Mouse (Mus musculus): ENCODE measurements around the gene 1810049J17Rik. TPM values are rescaled to one million over a fixed set of nuclear protein-coding genes. Genes with fewer than 3 reads are reported as not detected.

Gene 1810049J17Rik
- polyA plus RNA-seq, 1 experiment from 2014 or later: 2.0 TPM

- TF ChIP-seq CTCF (IDR thresholded peaks at IDR 0.05): no peak
- CTCF ChIA-PET: interaction anchor here (0.9 to 2.4 kb wide), 4 partner anchors 24 to 222 kb away, joined by 3 to 7 read pairs (median 4); no protein-coding TSS in a partner anchor
- no peak for DNase-seq (ENCODE audit: low read depth, low spot score)
- POLR2A ChIA-PET: no interaction called here
- H3K27me3 ChIP-seq: no peaks in the 10 kb centered on the region
- in situ Hi-C loops (cut with MboI; ENCODE audit: low pct_unique_long_range_greater_than_20kb): no loop called here
- ATAC-seq: no peak
Observed at GRCm38 (mm10) chr15:12364096-12364495, 42.4 kb upstream of the 1810049J17Rik start.

GRCm38 (mm10) chr15:12362701-12363040 is 41.0 kb upstream of the 1810049J17Rik start:
- in situ Hi-C loops (cut with MboI; ENCODE audit: low pct_unique_long_range_greater_than_20kb): no loop called here

GRCm38 (mm10) chr15:12362001-12362700 is 40.5 kb upstream of the 1810049J17Rik start:
- no peak for TF ChIP-seq CTCF (IDR thresholded peaks at IDR 0.05)
- ChIA-PET CTCF (interaction anchor here (1.3 to 2.4 kb wide), 3 partner anchors 9 to 215 kb away, joined by 3 to 7 read pairs (median 7); no protein-coding TSS in a partner anchor), POLR2A (interaction anchor here (0.6 kb wide), 1 partner anchor 8 kb away, joined by 4 read pairs; no protein-coding TSS in a partner anchor)
- H3K27me3 ChIP-seq: no peaks in the 10 kb centered on the region
- DNase-seq (ENCODE audit: low read depth, low spot score): no peak
- ATAC-seq: no peak
- in situ Hi-C loops (cut with MboI; ENCODE audit: low pct_unique_long_range_greater_than_20kb): no loop called here

More at GRCm38 (mm10) chr15:12362701-12363040, 41.0 kb upstream of the 1810049J17Rik start:
- ChIA-PET POLR2A (no interaction called here), CTCF (interaction anchor here (1.9 to 2.4 kb wide), 3 partner anchors 9 to 215 kb away, joined by 5 to 7 read pairs (median 7); no protein-coding TSS in a partner anchor)
- DNase-seq (ENCODE audit: low read depth, low spot score) (no peak), ATAC-seq (no peak)
- no peaks in the 10 kb centered on the region for H3K27me3 ChIP-seq
- no peak for TF ChIP-seq CTCF (IDR thresholded peaks at IDR 0.05)

- CTCF ChIA-PET: interaction anchor here (0.7 to 2.3 kb wide), 8 partner anchors 11 to 217 kb away, joined by 3 to 7 read pairs (median 3); no protein-coding TSS in a partner anchor
- POLR2A ChIA-PET: no interaction called here
- H3K27me3 ChIP-seq: no peaks in the 10 kb centered on the region
- no peak for TF ChIP-seq CTCF (IDR thresholded peaks at IDR 0.05)
- ATAC-seq (no peak), DNase-seq (ENCODE audit: low read depth, low spot score) (no peak)
- in situ Hi-C loops (cut with MboI; ENCODE audit: low pct_unique_long_range_greater_than_20kb): no loop called here
Observed at GRCm38 (mm10) chr15:12360519-12361212, 39.0 kb upstream of the 1810049J17Rik start.

- no peak for TF ChIP-seq CTCF (IDR thresholded peaks at IDR 0.05)
- DNase-seq (ENCODE audit: low read depth, low spot score) (no peak), ATAC-seq (no peak)
- H3K27me3 ChIP-seq: no peaks in the 10 kb centered on the region
- ChIA-PET CTCF (no interaction called here), POLR2A (no interaction called here)
- in situ Hi-C loops (cut with MboI; ENCODE audit: low pct_unique_long_range_greater_than_20kb): no loop called here
Observed at GRCm38 (mm10) chr15:12358384-12358783, 36.7 kb upstream of the 1810049J17Rik start.

- in situ Hi-C loops (cut with MboI; ENCODE audit: low pct_unique_long_range_greater_than_20kb): no loop called here
- H3K27me3 ChIP-seq: no peaks in the 10 kb centered on the region
- no peak for TF ChIP-seq CTCF (IDR thresholded peaks at IDR 0.05)
- DNase-seq (ENCODE audit: low read depth, low spot score) (no peak), ATAC-seq (no peak)
- POLR2A ChIA-PET: interaction anchor here (1.1 kb wide), 1 partner anchor 31 kb away, joined by 3 read pairs; no protein-coding TSS in a partner anchor
- CTCF ChIA-PET: no interaction called here
Observed at GRCm38 (mm10) chr15:12357459-12357858, 35.8 kb upstream of the 1810049J17Rik start.

- H3K27me3 ChIP-seq: no peaks in the 10 kb centered on the region
- in situ Hi-C loops (cut with MboI; ENCODE audit: low pct_unique_long_range_greater_than_20kb): no loop called here
- ChIA-PET POLR2A (interaction anchor here (0.5 kb wide), 1 partner anchor 127 kb away, joined by 5 read pairs; no protein-coding TSS in a partner anchor), CTCF (interaction anchor here (1.1 kb wide), 1 partner anchor 13 kb away, joined by 3 read pairs; no protein-coding TSS in a partner anchor)
- no peak for TF ChIP-seq CTCF (IDR thresholded peaks at IDR 0.05)
- ATAC-seq (no peak), DNase-seq (ENCODE audit: low read depth, low spot score) (no peak)
Observed at GRCm38 (mm10) chr15:12355907-12356306, 34.2 kb upstream of the 1810049J17Rik start.

GRCm38 (mm10) chr15:12355261-12355660 is 33.6 kb upstream of the 1810049J17Rik start:
- POLR2A ChIA-PET: no interaction called here
- CTCF ChIA-PET: interaction anchor here (0.6 to 1.7 kb wide), 3 partner anchors 14 to 384 kb away, joined by 3 to 13 read pairs (median 3); no protein-coding TSS in a partner anchor
- TF ChIP-seq CTCF (IDR thresholded peaks at IDR 0.05): no peak
- in situ Hi-C loops (cut with MboI; ENCODE audit: low pct_unique_long_range_greater_than_20kb): no loop called here
- ATAC-seq: no peak
- no peak for DNase-seq (ENCODE audit: low read depth, low spot score)
- no peaks in the 10 kb centered on the region for H3K27me3 ChIP-seq

- ChIA-PET CTCF (interaction anchor here (0.6 to 1.7 kb wide), 4 partner anchors 8 to 383 kb away, joined by 3 to 13 read pairs (median 3); no protein-coding TSS in a partner anchor), POLR2A (no interaction called here)
- no peaks in the 10 kb centered on the region for H3K27me3 ChIP-seq
- TF ChIP-seq CTCF (IDR thresholded peaks at IDR 0.05): peak; percentile 33
- DNase-seq (ENCODE audit: low read depth, low spot score) (no peak), ATAC-seq (no peak)
- in situ Hi-C loops (cut with MboI; ENCODE audit: low pct_unique_long_range_greater_than_20kb): no loop called here
Observed at GRCm38 (mm10) chr15:12354281-12354810, 32.6 kb upstream of the 1810049J17Rik start.

- no peak for DNase-seq (ENCODE audit: low read depth, low spot score)
- CTCF ChIA-PET: no interaction called here
- TF ChIP-seq CTCF (IDR thresholded peaks at IDR 0.05): no peak
- POLR2A ChIA-PET: no interaction called here
- no peaks in the 10 kb centered on the region for H3K27me3 ChIP-seq
- no peak for ATAC-seq
- in situ Hi-C loops (cut with MboI; ENCODE audit: low pct_unique_long_range_greater_than_20kb): no loop called here
Observed at GRCm38 (mm10) chr15:12351470-12351869, 29.8 kb upstream of the 1810049J17Rik start.

All from Patski (cell line).